Mouse (Mus musculus): ENCODE measurements around the gene Chd5. TPM values are rescaled to one million over a fixed set of nuclear protein-coding genes. Genes with fewer than 3 reads are reported as not detected.
A peak's percentile ranks its signal among the peaks of the same experiment; 100 is the strongest.

Gene Chd5
- polyA plus RNA-seq, 1 experiment from 2014 or later, result not detected

- H3K9me3 ChIP-seq (ENCODE audit: control insufficient read depth, low read length), result no peaks in the 10 kb centered on the region
- H3K36me3 ChIP-seq (ENCODE audit: control insufficient read depth, insufficient read depth, low read length), result peaks cover 21% of the 10 kb centered on the region
- peaks cover 24% of the 10 kb centered on the region for H3K27me3 ChIP-seq (ENCODE audit: control insufficient read depth, insufficient read depth, low read length)
- WGBS, result 11% methylated on average over 8 of the region's 8 CpGs
- H3K27ac ChIP-seq (replicated peaks in 1 of 2; ENCODE audit: control insufficient read depth in 1 of 2, insufficient read depth in 1 of 2, low read depth in 2 of 2, low read length in 2 of 2), result peak overlapping the region; percentile 59 to 82
- H3K4me2 ChIP-seq (ENCODE audit: low read length), result peak overlapping the region; percentile 98
- H3K4me3 ChIP-seq (ENCODE audit: control insufficient read depth in 1 of 2, insufficient read depth in 1 of 2, low read depth in 1 of 2, low read length in 2 of 2), result peak overlapping the region; percentile 55 to 76
- H3K4me1 ChIP-seq (ENCODE audit: control insufficient read depth in 2 of 2, insufficient read depth in 2 of 2, low read length in 2 of 2), result peaks cover 13% of the 10 kb centered on the region in 2 experiments
- peak overlapping the region; percentile 76 for H3K9ac ChIP-seq (ENCODE audit: low read length)
- no peak for ATAC-seq (ENCODE audit: insufficient number of reproducible peaks, insufficient read depth, low FRiP score, low read depth)
These were observed 42.1 kb upstream of the Chd5 start for GRCm38 (mm10) chr4:152296371-152296770.

DNA sequence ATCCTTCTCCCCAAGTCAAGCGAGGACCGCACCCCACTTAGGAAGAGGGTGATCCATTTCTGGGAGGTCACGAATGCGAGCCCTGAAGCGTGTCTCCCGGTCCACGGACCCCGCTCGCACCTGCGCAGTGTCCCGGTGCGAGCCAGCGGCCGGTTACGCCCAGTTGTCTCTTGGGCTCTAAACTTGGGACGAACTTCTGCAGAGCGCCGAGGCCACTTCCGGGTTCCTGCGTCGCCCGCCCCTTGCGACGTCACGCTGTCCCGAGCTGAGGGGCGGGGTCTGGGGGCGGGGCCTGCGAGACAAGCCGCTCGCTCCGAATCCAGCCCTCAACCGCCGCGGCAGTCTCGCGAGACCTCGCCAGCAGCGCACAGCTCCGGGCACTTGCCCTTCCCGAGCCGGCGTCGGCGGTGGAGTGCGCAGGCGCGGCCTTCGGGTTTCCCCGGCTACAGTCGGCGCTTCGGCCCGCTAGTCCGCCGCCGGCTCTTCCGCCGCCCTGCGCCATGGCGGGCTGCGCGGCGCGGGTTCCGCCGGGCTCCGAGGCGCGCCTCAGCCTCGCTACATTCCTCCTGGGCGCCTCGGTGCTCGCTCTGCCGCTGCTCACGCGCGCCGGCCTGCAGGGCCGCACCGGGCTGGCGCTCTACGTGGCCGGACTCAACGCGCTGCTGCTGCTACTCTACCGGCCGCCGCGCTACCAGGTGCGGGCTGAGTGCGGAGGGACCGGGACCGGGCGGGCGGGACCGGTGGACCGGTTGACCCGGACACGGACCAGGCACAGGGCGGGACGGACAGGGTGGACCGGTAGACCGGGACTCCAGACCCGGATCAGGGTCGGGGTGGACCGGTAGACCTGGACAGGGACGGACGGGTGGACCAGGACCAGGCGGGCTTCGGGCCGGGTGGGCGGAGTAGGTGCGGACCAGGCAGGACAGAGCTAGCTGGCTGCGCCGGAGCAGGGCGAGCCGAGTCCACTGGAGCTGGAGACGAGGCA, 41.3 kb upstream of the Chd5 start, which contains the start of gene Icmt:
Icmt (plus strand) TSS at position 354 of the 988 bp plus-strand sequence.
- no peaks in the 10 kb centered on the region for H3K9me3 ChIP-seq (ENCODE audit: control insufficient read depth, low read length)
- H3K27me3 ChIP-seq (ENCODE audit: control insufficient read depth, insufficient read depth, low read length), result peaks cover 16% of the 10 kb centered on the region
- peak within 1 kb of the TSS; percentile 59 to 82 for H3K27ac ChIP-seq (replicated peaks in 1 of 2; ENCODE audit: control insufficient read depth in 1 of 2, insufficient read depth in 1 of 2, low read depth in 2 of 2, low read length in 2 of 2)
- H3K4me2 ChIP-seq (ENCODE audit: low read length), result peak within 1 kb of the TSS; percentile 98
- WGBS, result under 1% methylated on average over 109 of the region's 119 CpGs
- peak within 1 kb of the TSS; percentile 91 for H3K9ac ChIP-seq (ENCODE audit: low read length)
- ATAC-seq (ENCODE audit: insufficient number of reproducible peaks, insufficient read depth, low FRiP score, low read depth), result peak; percentile 93
- peaks cover 13% of the 10 kb centered on the region in 2 experiments for H3K4me1 ChIP-seq (ENCODE audit: control insufficient read depth in 2 of 2, insufficient read depth in 2 of 2, low read length in 2 of 2)
- H3K4me3 ChIP-seq (ENCODE audit: control insufficient read depth in 1 of 2, insufficient read depth in 1 of 2, low read depth in 1 of 2, low read length in 2 of 2), result peak within 1 kb of the TSS; percentile 67 to 76
- peaks cover 28% of the 10 kb centered on the region for H3K36me3 ChIP-seq (ENCODE audit: control insufficient read depth, insufficient read depth, low read length)

DNA sequence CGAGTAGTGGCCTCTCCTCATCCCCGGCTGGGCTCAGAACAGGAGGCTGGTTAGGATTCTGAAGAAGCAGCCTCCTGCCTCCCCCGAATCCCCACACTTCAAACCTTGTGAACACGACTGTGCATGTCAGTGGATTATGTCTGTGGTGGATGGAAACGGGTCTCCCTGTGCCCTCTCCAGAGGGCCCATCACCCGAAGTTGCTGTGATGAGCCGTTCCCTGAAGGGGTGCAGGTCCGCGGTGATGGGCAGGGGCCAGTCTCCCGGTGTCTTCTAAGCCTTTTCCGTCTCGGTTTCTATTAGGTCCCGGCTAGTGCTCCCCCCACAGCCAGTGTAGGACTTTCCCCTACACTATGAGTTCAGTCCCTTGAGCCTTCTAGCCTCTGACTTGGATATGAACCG, 39.6 kb upstream of the Chd5 start:
- ATAC-seq (ENCODE audit: insufficient number of reproducible peaks, insufficient read depth, low FRiP score, low read depth), result no peak
- Histone ChIP-seq H3K4me2 (ENCODE audit: low read length) (no peak overlapping the region), H3K9me3 (ENCODE audit: control insufficient read depth, low read length) (no peaks in the 10 kb centered on the region), H3K27ac (replicated peaks in 1 of 2; ENCODE audit: control insufficient read depth in 1 of 2, insufficient read depth in 1 of 2, low read depth in 2 of 2, low read length in 2 of 2) (no peak overlapping the region), H3K27me3 (ENCODE audit: control insufficient read depth, insufficient read depth, low read length) (no peaks in the 10 kb centered on the region), H3K9ac (ENCODE audit: low read length) (no peak overlapping the region), H3K36me3 (ENCODE audit: control insufficient read depth, insufficient read depth, low read length) (peaks cover 44% of the 10 kb centered on the region), H3K4me3 (ENCODE audit: control insufficient read depth in 1 of 2, insufficient read depth in 1 of 2, low read depth in 1 of 2, low read length in 2 of 2) (no peak overlapping the region), H3K4me1 (ENCODE audit: control insufficient read depth in 2 of 2, insufficient read depth in 2 of 2, low read length in 2 of 2) (peaks cover 13% of the 10 kb centered on the region in 2 experiments)
- 81% methylated on average over 14 of the region's 14 CpGs for WGBS

DNA sequence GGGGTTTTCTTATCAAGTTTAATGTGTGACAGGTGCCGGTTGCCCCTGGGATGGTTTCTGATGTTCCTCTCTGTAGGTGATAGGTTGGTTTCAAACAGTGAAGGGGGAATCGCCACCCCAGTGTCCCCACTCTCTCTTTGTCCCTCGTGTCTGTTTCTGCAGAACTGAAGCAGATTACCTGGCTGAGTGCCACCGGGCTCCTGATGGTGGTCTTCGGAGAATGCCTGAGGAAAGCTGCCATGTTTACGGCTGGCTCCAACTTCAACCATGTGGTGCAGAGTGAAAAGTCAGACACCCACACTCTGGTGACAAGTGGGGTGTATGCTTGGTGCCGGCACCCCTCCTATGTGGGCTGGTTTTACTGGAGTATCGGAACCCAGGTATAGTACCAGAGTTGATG, 38.1 kb upstream of the Chd5 start:
- Histone ChIP-seq H3K27me3 (ENCODE audit: control insufficient read depth, insufficient read depth, low read length) (no peaks in the 10 kb centered on the region), H3K4me3 (ENCODE audit: control insufficient read depth in 1 of 2, insufficient read depth in 1 of 2, low read depth in 1 of 2, low read length in 2 of 2) (no peak overlapping the region), H3K4me1 (ENCODE audit: control insufficient read depth in 2 of 2, insufficient read depth in 2 of 2, low read length in 2 of 2) (peaks cover 12 to 13% of the 10 kb centered on the region in 2 experiments), H3K4me2 (ENCODE audit: low read length) (no peak overlapping the region), H3K9ac (ENCODE audit: low read length) (no peak overlapping the region), H3K9me3 (ENCODE audit: control insufficient read depth, low read length) (no peaks in the 10 kb centered on the region), H3K36me3 (ENCODE audit: control insufficient read depth, insufficient read depth, low read length) (peaks cover 59% of the 10 kb centered on the region), H3K27ac (replicated peaks in 1 of 2; ENCODE audit: control insufficient read depth in 1 of 2, insufficient read depth in 1 of 2, low read depth in 2 of 2, low read length in 2 of 2) (no peak overlapping the region)
- no peak for ATAC-seq (ENCODE audit: insufficient number of reproducible peaks, insufficient read depth, low FRiP score, low read depth)
- 89% methylated on average over 8 of the region's 8 CpGs for WGBS

- Histone ChIP-seq H3K4me1 (ENCODE audit: control insufficient read depth in 2 of 2, insufficient read depth in 2 of 2, low read length in 2 of 2) (peaks cover 7 to 11% of the 10 kb centered on the region in 2 experiments), H3K36me3 (ENCODE audit: control insufficient read depth, insufficient read depth, low read length) (peaks cover 75% of the 10 kb centered on the region), H3K9ac (ENCODE audit: low read length) (no peak overlapping the region), H3K27ac (replicated peaks in 1 of 2; ENCODE audit: control insufficient read depth in 1 of 2, insufficient read depth in 1 of 2, low read depth in 2 of 2, low read length in 2 of 2) (no peak overlapping the region), H3K4me3 (ENCODE audit: control insufficient read depth in 1 of 2, insufficient read depth in 1 of 2, low read depth in 1 of 2, low read length in 2 of 2) (no peak overlapping the region), H3K27me3 (ENCODE audit: control insufficient read depth, insufficient read depth, low read length) (no peaks in the 10 kb centered on the region), H3K4me2 (ENCODE audit: low read length) (no peak overlapping the region), H3K9me3 (ENCODE audit: control insufficient read depth, low read length) (no peaks in the 10 kb centered on the region)
- ATAC-seq (ENCODE audit: insufficient number of reproducible peaks, insufficient read depth, low FRiP score, low read depth), result no peak
- WGBS, result 75% methylated on average over 11 of the region's 11 CpGs
These were observed 36.4 kb upstream of the Chd5 start for GRCm38 (mm10) chr4:152302012-152302411.

DNA sequence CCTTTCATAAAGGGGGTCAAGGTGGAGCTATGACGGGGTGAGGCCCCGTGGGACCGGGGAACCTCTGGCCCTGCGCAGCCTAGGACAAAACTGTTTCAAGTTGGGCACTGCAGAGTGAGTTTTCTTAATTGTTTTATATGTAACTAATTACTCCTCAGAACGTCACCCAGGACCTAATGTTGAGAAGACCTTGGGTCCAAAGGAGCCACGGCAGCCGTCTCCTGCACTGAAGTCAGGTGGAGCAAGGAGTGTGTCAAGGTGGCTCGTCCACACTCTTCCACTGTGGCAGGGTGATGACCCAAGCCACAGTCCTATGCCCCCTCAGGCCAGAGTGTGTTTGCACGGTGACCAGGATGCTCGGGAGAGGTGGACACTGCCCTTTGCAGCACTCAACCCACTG, 35.3 kb upstream of the Chd5 start:
- no peaks in the 10 kb centered on the region for H3K9me3 ChIP-seq (ENCODE audit: control insufficient read depth, low read length)
- peaks cover 86% of the 10 kb centered on the region for H3K36me3 ChIP-seq (ENCODE audit: control insufficient read depth, insufficient read depth, low read length)
- WGBS, result 92% methylated on average over 10 of the region's 10 CpGs
- H3K4me3 ChIP-seq (ENCODE audit: control insufficient read depth in 1 of 2, insufficient read depth in 1 of 2, low read depth in 1 of 2, low read length in 2 of 2), result no peak overlapping the region
- H3K4me2 ChIP-seq (ENCODE audit: low read length), result no peak overlapping the region
- no peak overlapping the region for H3K9ac ChIP-seq (ENCODE audit: low read length)
- no peak for ATAC-seq (ENCODE audit: insufficient number of reproducible peaks, insufficient read depth, low FRiP score, low read depth)
- peaks cover 4% of the 10 kb centered on the region in 2 experiments; a peak in 2 of 4 replicates for H3K4me1 ChIP-seq (ENCODE audit: control insufficient read depth in 2 of 2, insufficient read depth in 2 of 2, low read length in 2 of 2)
- H3K27ac ChIP-seq (replicated peaks in 1 of 2; ENCODE audit: control insufficient read depth in 1 of 2, insufficient read depth in 1 of 2, low read depth in 2 of 2, low read length in 2 of 2), result no peak overlapping the region
- no peaks in the 10 kb centered on the region for H3K27me3 ChIP-seq (ENCODE audit: control insufficient read depth, insufficient read depth, low read length)

- H3K27ac ChIP-seq (replicated peaks in 1 of 2; ENCODE audit: control insufficient read depth in 1 of 2, insufficient read depth in 1 of 2, low read depth in 2 of 2, low read length in 2 of 2), result no peak overlapping the region
- no peak overlapping the region for H3K4me3 ChIP-seq (ENCODE audit: control insufficient read depth in 1 of 2, insufficient read depth in 1 of 2, low read depth in 1 of 2, low read length in 2 of 2)
- no peak overlapping the region for H3K4me2 ChIP-seq (ENCODE audit: low read length)
- 86% methylated on average over 6 of the region's 6 CpGs for WGBS
- no peaks in the 10 kb centered on the region for H3K4me1 ChIP-seq (ENCODE audit: control insufficient read depth in 2 of 2, insufficient read depth in 2 of 2, low read length in 2 of 2)
- H3K27me3 ChIP-seq (ENCODE audit: control insufficient read depth, insufficient read depth, low read length), result no peaks in the 10 kb centered on the region
- H3K36me3 ChIP-seq (ENCODE audit: control insufficient read depth, insufficient read depth, low read length), result peaks cover 96% of the 10 kb centered on the region
- no peaks in the 10 kb centered on the region for H3K9me3 ChIP-seq (ENCODE audit: control insufficient read depth, low read length)
- H3K9ac ChIP-seq (ENCODE audit: low read length), result no peak overlapping the region
- no peak for ATAC-seq (ENCODE audit: insufficient number of reproducible peaks, insufficient read depth, low FRiP score, low read depth)
These were observed 33.8 kb upstream of the Chd5 start for GRCm38 (mm10) chr4:152304685-152305084.
